Mouse (Mus musculus) megakaryocyte, embryonic 14.5 days (primary cell): ENCODE data around the gene Ccdc33.

Experiments
- FLI1 ChIP-seq: IDR thresholded peaks from 2 replicates; pipeline ENCODE4 v1.6.1; 2012; ENCODE audit warnings: low read length, inconsistent platforms, mixed read lengths
- GATA1 ChIP-seq: IDR thresholded peaks from 3 replicates; pipeline ENCODE4 v1.6.1; 2012; ENCODE audit warnings: mixed read lengths, low read length, inconsistent platforms, borderline replicate concordance

DNA sequence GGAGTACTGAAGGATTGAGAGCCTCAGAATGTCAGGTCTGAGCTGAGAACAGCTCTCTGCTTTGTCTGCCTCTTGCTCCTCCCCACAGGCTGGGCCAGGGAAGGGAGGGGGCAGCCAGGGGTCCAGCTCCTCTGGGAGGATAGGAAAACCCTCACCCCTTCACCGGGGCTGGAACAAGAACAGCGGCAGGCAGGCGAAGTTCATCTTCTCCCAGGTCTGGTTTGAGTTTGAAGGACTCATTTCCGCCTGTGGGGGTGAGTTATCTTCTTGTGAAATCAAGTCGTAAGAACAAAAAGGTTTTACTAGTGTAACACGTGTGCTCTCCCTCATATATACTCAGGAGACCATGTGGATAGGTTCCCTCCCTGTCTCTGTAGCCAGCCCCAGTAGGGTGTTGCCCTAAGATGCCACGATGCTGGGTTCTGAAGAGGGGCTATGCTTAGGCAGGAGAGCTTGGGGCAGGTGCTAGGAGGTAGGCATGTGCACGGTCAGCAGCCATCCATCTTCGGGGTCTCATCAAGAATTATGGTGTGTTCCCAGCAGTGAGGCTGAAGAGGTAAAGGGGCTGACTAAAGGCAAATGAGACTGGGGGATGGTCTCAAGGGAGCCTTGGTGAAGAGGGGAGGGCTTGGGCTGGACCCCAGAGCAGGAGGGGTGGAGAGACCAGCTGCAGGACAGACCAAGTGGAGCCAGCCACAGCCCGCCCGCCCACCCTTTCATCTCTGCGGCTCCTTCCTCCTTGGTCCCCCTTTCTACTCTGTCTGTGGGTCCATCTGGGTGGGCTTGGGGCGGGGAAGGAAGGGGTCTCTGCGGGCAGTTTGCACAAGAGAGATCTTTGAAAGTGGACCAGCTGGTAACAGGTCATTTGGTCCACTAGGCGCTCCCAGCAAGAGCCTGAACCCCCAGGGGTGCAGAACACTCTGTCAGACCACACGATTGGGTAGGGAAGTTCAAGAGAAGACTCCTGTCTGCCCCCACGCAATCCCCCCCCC is 15.6 kb upstream of the Ccdc33 start:
- TF ChIP-seq GATA1, result no peak
- TF ChIP-seq FLI1, result no peak
